ENCODE assay signal across 1 mouse cellular context in the genomic region with DNA sequence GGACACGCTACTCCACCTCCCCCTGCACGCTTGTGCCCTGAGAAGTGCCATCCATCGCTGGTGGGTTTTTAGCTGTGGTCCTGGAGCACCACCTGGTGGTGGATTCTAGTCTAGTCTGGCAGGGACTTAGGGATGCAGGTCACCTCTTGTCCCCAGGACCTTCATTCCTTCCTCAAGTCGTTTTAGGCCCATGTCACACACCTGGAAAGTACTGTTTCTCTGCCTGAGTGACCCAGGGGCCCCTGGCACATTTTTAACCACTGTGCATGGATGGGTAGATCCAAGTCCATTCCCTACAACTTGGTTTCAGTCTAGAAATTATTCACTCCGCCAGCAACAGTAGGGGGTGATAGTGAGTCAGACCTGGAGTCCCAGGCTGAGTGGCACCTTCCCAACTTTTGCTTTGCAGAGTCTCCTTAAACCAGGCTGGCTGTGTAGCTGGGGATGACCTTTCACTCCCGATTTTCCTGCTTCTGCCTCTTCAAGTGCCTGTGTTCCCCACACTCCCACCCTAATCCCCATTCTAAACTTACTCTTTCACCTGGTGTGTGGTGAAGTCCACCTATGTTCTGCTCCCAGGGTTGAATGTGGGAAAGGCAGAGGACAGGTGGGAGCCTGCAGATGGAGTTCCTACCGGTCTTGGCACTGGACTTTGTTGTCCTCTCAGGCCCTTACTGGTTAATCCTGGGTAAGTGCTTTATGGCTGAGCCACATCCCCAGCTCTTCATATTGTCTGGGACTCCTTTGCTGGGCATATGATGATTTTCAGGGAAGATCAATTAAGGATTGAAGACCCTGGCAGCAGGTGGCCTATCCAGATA.
TF ChIP-seq lines count a peak whose summit lies in the region.

No protein-coding gene starts in this region.

TF ChIP-seq in CH12.LX, 34 proteins besides CTCF, POLR2A, EP300 and RAD21:
- peak; percentile 61 for TF ChIP-seq NELFE (IDR thresholded peaks at IDR 0.05; ENCODE audit: low read depth, low read length)
- TF ChIP-seq MAFK (IDR thresholded peaks at IDR 0.05; ENCODE audit: insufficient replicate concordance, low read length), result no peak
- TF ChIP-seq MEF2A (IDR thresholded peaks at IDR 0.05; ENCODE audit: borderline replicate concordance, low read depth, low read length), result 0 out of 2 replicates have a peak, but pooled peaks have one; percentile 11
- 0 out of 2 replicates have a peak, but pooled peaks have one; percentile 2 for TF ChIP-seq BHLHE40 (IDR thresholded peaks at IDR 0.05; ENCODE audit: low read depth, low read length)
- peak; percentile 53 for TF ChIP-seq SMC3 (IDR thresholded peaks at IDR 0.05; ENCODE audit: low read depth, low read length)
- no peak for TF ChIP-seq JUN (IDR thresholded peaks at IDR 0.05; ENCODE audit: insufficient read depth, low read depth, low read length)
- 0 out of 2 replicates have a peak, but pooled peaks have one; percentile 35 for TF ChIP-seq KAT2A (IDR thresholded peaks at IDR 0.05; ENCODE audit: insufficient replicate concordance, low read length)
- TF ChIP-seq IRF4 (IDR thresholded peaks at IDR 0.05; ENCODE audit: low read depth, low read length), result peak; percentile 8; the same call in 1 of the 2 replicates
- 0 out of 2 replicates have a peak, but pooled peaks have one; percentile 10 for TF ChIP-seq TCF12 (IDR thresholded peaks at IDR 0.05; ENCODE audit: low read depth, low read length)
- no peak for TF ChIP-seq PAX5 (IDR thresholded peaks at IDR 0.05; ENCODE audit: low read length)
- 0 out of 2 replicates have a peak, but pooled peaks have one; percentile 6 for TF ChIP-seq ZC3H11A (IDR thresholded peaks at IDR 0.05; ENCODE audit: low read depth, low read length)
- TF ChIP-seq UBTF (IDR thresholded peaks at IDR 0.05; ENCODE audit: low read depth, low read length), result no peak
